Mouse (Mus musculus) MEL (cell line): Measurements from ENCODE around the gene Rwdd3.

ENCODE experiments used
- CTCF ChIP-seq, 3 experiments: IDR thresholded peaks in 2 of 3; conservative IDR thresholded peaks in 1 of 3; 2 replicates each; pipeline ENCODE4 v1.5.1; 2011 to 2012; ENCODE audit warnings: low read length in 3 of 3, low read depth in 2 of 3, mild to moderate bottlenecking in 2 of 3, improper control_type of control experiment in 1 of 3, inconsistent platforms in 1 of 3, mixed read lengths in 1 of 3, moderate library complexity in 1 of 3; ENCODE audit not compliant: control insufficient read depth in 1 of 3, insufficient read depth in 1 of 3, poor library complexity in 1 of 3, severe bottlenecking in 1 of 3
- E2F4 ChIP-seq: IDR thresholded peaks from 2 replicates; pipeline ENCODE4 v1.6.1; 2011; ENCODE audit warnings: low read depth, low read length, improper control_type of control experiment, borderline replicate concordance
- EP300 ChIP-seq, 2 experiments: IDR thresholded peaks; 2 replicates each; pipeline ENCODE4 v1.6.1; 2011; ENCODE audit warnings: improper control_type of control experiment in 2 of 2, low read length in 2 of 2, low read depth in 1 of 2, mild to moderate bottlenecking in 1 of 2
- ETS1 ChIP-seq: IDR thresholded peaks from 2 replicates; pipeline ENCODE4 v1.6.1; 2012; ENCODE audit warnings: low read depth, mild to moderate bottlenecking, inconsistent platforms, low read length, improper control_type of control experiment, moderate library complexity
- GATA1 ChIP-seq: IDR thresholded peaks from 2 replicates; pipeline ENCODE4 v1.6.1; 2011; ENCODE audit warnings: low read depth, low read length, improper control_type of control experiment
- MAFK ChIP-seq: IDR thresholded peaks from 2 replicates; pipeline ENCODE4 v1.6.1; 2011; ENCODE audit warnings: low read depth, mild to moderate bottlenecking, low read length, improper control_type of control experiment, borderline replicate concordance
- MAX ChIP-seq: IDR thresholded peaks from 2 replicates; pipeline ENCODE4 v1.6.1; 2011; ENCODE audit warnings: low read length, improper control_type of control experiment
- NRF1 ChIP-seq: IDR thresholded peaks from 2 replicates; pipeline ENCODE4 v1.6.1; 2014; ENCODE audit warnings: low read depth, mild to moderate bottlenecking, inconsistent platforms, low read length, improper control_type of control experiment, moderate library complexity; ENCODE audit not compliant: poor library complexity, insufficient read depth, severe bottlenecking
- POLR2A ChIP-seq, 2 experiments: IDR thresholded peaks; 2 replicates each; pipeline ENCODE4 v1.6.1; 2011 to 2012; ENCODE audit warnings: low read length in 2 of 2, mild to moderate bottlenecking in 2 of 2, control low read depth in 1 of 2, improper control_type of control experiment in 1 of 2, low read depth in 1 of 2, moderate library complexity in 1 of 2; ENCODE audit not compliant: control insufficient read depth in 1 of 2, insufficient read depth in 1 of 2, poor library complexity in 1 of 2
- RAD21 ChIP-seq: IDR thresholded peaks from 2 replicates; pipeline ENCODE4 v1.6.1; 2011; ENCODE audit warnings: mild to moderate bottlenecking, low read depth, low read length, improper control_type of control experiment
- USF1 ChIP-seq: IDR thresholded peaks from 2 replicates; pipeline ENCODE4 v1.6.1; 2014; ENCODE audit warnings: low read depth, mild to moderate bottlenecking, inconsistent platforms, low read length, improper control_type of control experiment, moderate library complexity
- ZC3H11A ChIP-seq: IDR thresholded peaks from 2 replicates; pipeline ENCODE4 v1.6.1; 2012; ENCODE audit warnings: low read depth, mild to moderate bottlenecking, inconsistent platforms, low read length, improper control_type of control experiment
- ZKSCAN1 ChIP-seq: IDR thresholded peaks from 2 replicates; pipeline ENCODE4 v1.6.1; 2012; ENCODE audit warnings: low read depth, mild to moderate bottlenecking, inconsistent platforms, low read length, improper control_type of control experiment, moderate library complexity
- ZMIZ1 ChIP-seq: IDR thresholded peaks from 2 replicates; pipeline ENCODE4 v1.6.1; 2012; ENCODE audit warnings: low read depth, mild to moderate bottlenecking, inconsistent platforms, low read length, improper control_type of control experiment, moderate library complexity

GRCm38 (mm10) chr3:121160424-121160823, 11.1 kb downstream of the Rwdd3 start:
- TF ChIP-seq ZKSCAN1 = no peak
- TF ChIP-seq MAFK = no peak
- TF ChIP-seq ETS1 = peak; percentile 38; the same call in 1 of the 2 replicates
- no peak for TF ChIP-seq USF1
- no peak for TF ChIP-seq POLR2A (IDR thresholded peaks at IDR 0.05; ENCODE audit: control insufficient read depth in 1 of 2, insufficient read depth in 1 of 2, low read depth in 1 of 2, low read length in 2 of 2, poor library complexity in 1 of 2)
- peak in 1 of 2 experiments; percentile 70; a peak in 2 of 4 replicates for TF ChIP-seq EP300 (IDR thresholded peaks at IDR 0.05; ENCODE audit: low read depth in 1 of 2, low read length in 2 of 2)
- no peak for TF ChIP-seq ZMIZ1
- TF ChIP-seq E2F4 = no peak
- no peak for TF ChIP-seq CTCF (IDR thresholded peaks at IDR 0.05 in 2 of 3, conservative IDR thresholded peaks at IDR 0.05 in 1 of 3; ENCODE audit: control insufficient read depth in 1 of 3, insufficient read depth in 1 of 3, low read depth in 2 of 3, low read length in 3 of 3, poor library complexity in 1 of 3, severe bottlenecking in 1 of 3)
- no peak for TF ChIP-seq ZC3H11A
- TF ChIP-seq MAX = peak; percentile 30; the same call in 1 of the 2 replicates
- TF ChIP-seq NRF1 = no peak
- TF ChIP-seq GATA1 = peak; percentile 50
- TF ChIP-seq RAD21 = no peak
